Mouse (Mus musculus) heart, postnatal 0 days (tissue): ENCODE measurements around the gene Trpd52l3.

Experiments
- CTCF ChIP-seq: IDR thresholded peaks from 2 replicates; pipeline ENCODE4 v1.5.1; 2016; ENCODE audit warnings: antibody characterized with exemption, control low read depth, low read depth
- EP300 ChIP-seq: IDR thresholded peaks from 2 replicates; pipeline ENCODE4 v1.6.1; 2016; ENCODE audit warnings: antibody characterized with exemption, low read depth

- TF ChIP-seq CTCF (no peak), EP300 (no peak)
These were observed 27.3 kb downstream of the Trpd52l3 start for GRCm38 (mm10) chr19:30030636-30031467.
